Mouse (Mus musculus) adrenal gland, adult 18-20 months (tissue): Measurements from ENCODE around the gene Smg6. TPM values are rescaled to one million over a fixed set of nuclear protein-coding genes. Genes with fewer than 3 reads are reported as not detected.

Experiments
- DNase-seq, 2 experiments: peaks; one replicate each; pipeline ENCODE4 v3.0.0; 2021 to 2022; ENCODE audit warnings: low spot score in 2 of 2
- total RNA-seq, 2 experiments: library from RNA; stranded (reverse); gene quantifications; 1 replicate in 1 of 2; 2 replicates in 1 of 2; pipeline ENCODE4 v1.2.3; 2021

The Smg6 gene
- total RNA-seq, 2 experiments from 2014 or later: 17.9 to 21.4 TPM

- no peak for DNase-seq
Observed at GRCm38 (mm10) chr11:75094759-75095158, 169.1 kb downstream of the Smg6 start.

GRCm38 (mm10) chr11:75102763-75103339 lies 177.2 kb downstream of the Smg6 start:
- DNase-seq: no peak

- DNase-seq: no peak
Observed at GRCm38 (mm10) chr11:75106614-75107013, 181.0 kb downstream of the Smg6 start.

GRCm38 (mm10) chr11:75108909-75109308 lies 183.3 kb downstream of the Smg6 start:
- no peak for DNase-seq

GRCm38 (mm10) chr11:75116379-75116778 lies 190.8 kb downstream of the Smg6 start:
- DNase-seq: no peak

- DNase-seq: no peak
Observed at GRCm38 (mm10) chr11:75118141-75118540, 192.5 kb downstream of the Smg6 start.

GRCm38 (mm10) chr11:75119298-75119697 lies 193.7 kb downstream of the Smg6 start:
- no peak for DNase-seq

GRCm38 (mm10) chr11:75119841-75120240 lies 194.2 kb downstream of the Smg6 start:
- DNase-seq: no peak

GRCm38 (mm10) chr11:75121348-75121747 lies 195.7 kb downstream of the Smg6 start:
- DNase-seq: no peak

GRCm38 (mm10) chr11:75124406-75124805 lies 198.8 kb downstream of the Smg6 start:
- no peak for DNase-seq

- no peak for DNase-seq
Observed at GRCm38 (mm10) chr11:75126384-75126783, 200.8 kb downstream of the Smg6 start.

- no peak for DNase-seq
Observed at GRCm38 (mm10) chr11:75129481-75129880, 203.9 kb downstream of the Smg6 start.

- no peak for DNase-seq
Observed at GRCm38 (mm10) chr11:75131300-75131699, 205.7 kb downstream of the Smg6 start.

GRCm38 (mm10) chr11:75132278-75132677 lies 206.7 kb downstream of the Smg6 start:
- DNase-seq: no peak

- DNase-seq: no peak
Observed at GRCm38 (mm10) chr11:75133391-75133790, 207.8 kb downstream of the Smg6 start.

GRCm38 (mm10) chr11:75133951-75134350 lies 208.3 kb downstream of the Smg6 start:
- DNase-seq: no peak

GRCm38 (mm10) chr11:75134485-75135068 lies 209.0 kb downstream of the Smg6 start:
- DNase-seq: no peak

- DNase-seq: no peak
Observed at GRCm38 (mm10) chr11:75135358-75135757, 209.7 kb downstream of the Smg6 start.

GRCm38 (mm10) chr11:75136666-75137398 lies 211.2 kb downstream of the Smg6 start:
- DNase-seq: no peak

- DNase-seq: peak in 1 of 2 experiments; percentile 53
Observed at GRCm38 (mm10) chr11:75139122-75139963, 213.7 kb downstream of the Smg6 start.

- DNase-seq: no peak
Observed at GRCm38 (mm10) chr11:75140431-75140830, 214.8 kb downstream of the Smg6 start.
